Mouse (Mus musculus) limb, embryonic 15.5 days (tissue): ENCODE data around the gene Ergic2. TPM values are rescaled to one million over a fixed set of nuclear protein-coding genes. Genes with fewer than 3 reads are reported as not detected.

Experiments used
- ATAC-seq: fragments of 200-750 bp; cut with Nextera tagmentation; 2 replicates; pipeline ENCODE4 v1.8.0; 2017; ENCODE audit warnings: low read depth, moderate TSS enrichment; ENCODE audit not compliant: insufficient number of reproducible peaks, low FRiP score, low TSS enrichment
- H3K27ac ChIP-seq: fragments of 300-500 bp; sonication (generic); 2 replicates; pipeline ENCODE4 v1.5.1; 2015; ENCODE audit warnings: moderate library complexity, mild to moderate bottlenecking, inconsistent platforms
- H3K27me3 ChIP-seq: fragments of 300-500 bp; sonication (generic); 2 replicates; pipeline ENCODE4 v1.6.1; 2015; ENCODE audit warnings: inconsistent platforms
- H3K36me3 ChIP-seq: fragments of 300-500 bp; sonication (generic); 2 replicates; pipeline ENCODE4 v1.6.1; 2015; ENCODE audit warnings: inconsistent platforms
- H3K4me1 ChIP-seq: fragments of 300-500 bp; sonication (generic); 2 replicates; pipeline ENCODE4 v1.6.1; 2015; ENCODE audit warnings: inconsistent platforms
- H3K4me2 ChIP-seq: fragments of 300-500 bp; sonication (generic); 2 replicates; pipeline ENCODE4 v1.6.1; 2015; ENCODE audit warnings: mild to moderate bottlenecking, inconsistent platforms
- H3K4me3 ChIP-seq: fragments of 300-500 bp; sonication (generic); 2 replicates; pipeline ENCODE4 v1.5.1; 2015; ENCODE audit warnings: mild to moderate bottlenecking, inconsistent platforms
- H3K9ac ChIP-seq: fragments of 300-500 bp; sonication (generic); 2 replicates; pipeline ENCODE4 v1.6.1; 2015; ENCODE audit warnings: inconsistent platforms
- H3K9me3 ChIP-seq: fragments of 300-500 bp; sonication (generic); 2 replicates; pipeline ENCODE4 v1.6.1; 2016; ENCODE audit warnings: inconsistent platforms
- WGBS: fragments of 180-500 bp; shearing (Covaris S2); methylation state at CpG from one replicate; pipeline ENCODE4 v1.1.7; 2015; 5-methylcytosine and 5-hydroxymethylcytosine counted together
- polyA plus RNA-seq: library from polyadenylated mRNA; unstranded; fragments of >200 nt; fragmentation: Nextera tagmentation; extraction: Ambion mirVana; gene quantifications from 2 replicates; pipeline ENCODE4 v1.2.1, GENCODE M21; 2015

The Ergic2 gene
- polyA plus RNA-seq, 1 experiment from 2014 or later = 198 TPM

GRCm38 (mm10) chr6:148241685-148242084 lies 29.5 kb upstream of the Ergic2 start:
- WGBS = 92% methylated on average over 5 of the region's 5 CpGs
- no peaks in the 10 kb centered on the region for H3K27me3 ChIP-seq
- no peaks in the 10 kb centered on the region for H3K9me3 ChIP-seq
- no peaks in the 10 kb centered on the region for H3K4me1 ChIP-seq
- no peak overlapping the region for H3K4me2 ChIP-seq
- ATAC-seq = no peak
- H3K4me3 ChIP-seq = no peak overlapping the region
- no peak overlapping the region for H3K27ac ChIP-seq
- 0 out of 2 replicates have a peak, but pooled peaks cover 4% of the 10 kb centered on the region for H3K36me3 ChIP-seq
- no peak overlapping the region for H3K9ac ChIP-seq

DNA sequence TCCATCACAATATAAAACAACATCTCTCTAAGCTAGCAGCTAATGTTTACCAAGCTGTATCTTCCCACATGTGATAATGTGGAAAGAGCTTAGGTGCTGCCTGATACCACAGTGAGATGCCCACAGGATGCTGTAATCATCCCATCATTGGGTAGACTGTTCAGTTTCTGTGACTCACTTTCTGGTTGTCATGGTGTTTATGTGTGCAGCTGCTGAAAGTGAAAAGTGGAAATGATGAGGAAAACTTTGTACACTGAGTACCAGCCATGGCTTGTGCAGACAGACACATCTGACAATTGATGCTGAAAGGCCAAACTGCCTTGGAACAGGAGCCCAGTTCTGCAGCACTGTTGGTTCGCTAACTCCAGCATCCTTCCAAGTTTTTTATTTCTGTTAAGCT lies 27.1 kb upstream of the Ergic2 start:
- H3K27me3 ChIP-seq = no peaks in the 10 kb centered on the region
- no peak overlapping the region for H3K4me2 ChIP-seq
- 86% methylated on average over 1 of the region's 1 CpGs for WGBS
- H3K4me1 ChIP-seq = no peaks in the 10 kb centered on the region
- H3K9me3 ChIP-seq = no peaks in the 10 kb centered on the region
- H3K27ac ChIP-seq = no peak overlapping the region
- no peak for ATAC-seq
- no peak overlapping the region for H3K9ac ChIP-seq
- 0 out of 2 replicates have a peak, but pooled peaks cover 4% of the 10 kb centered on the region for H3K36me3 ChIP-seq
- H3K4me3 ChIP-seq = no peak overlapping the region

GRCm38 (mm10) chr6:148237453-148237852 lies 25.3 kb upstream of the Ergic2 start:
- no peaks in the 10 kb centered on the region for H3K9me3 ChIP-seq
- no peak overlapping the region for H3K9ac ChIP-seq
- no peak overlapping the region for H3K27ac ChIP-seq
- H3K4me1 ChIP-seq = no peaks in the 10 kb centered on the region
- H3K36me3 ChIP-seq = no peaks in the 10 kb centered on the region
- WGBS = 73% methylated on average over 5 of the region's 5 CpGs
- H3K27me3 ChIP-seq = no peaks in the 10 kb centered on the region
- no peak overlapping the region for H3K4me3 ChIP-seq
- H3K4me2 ChIP-seq = no peak overlapping the region
- ATAC-seq = no peak

DNA sequence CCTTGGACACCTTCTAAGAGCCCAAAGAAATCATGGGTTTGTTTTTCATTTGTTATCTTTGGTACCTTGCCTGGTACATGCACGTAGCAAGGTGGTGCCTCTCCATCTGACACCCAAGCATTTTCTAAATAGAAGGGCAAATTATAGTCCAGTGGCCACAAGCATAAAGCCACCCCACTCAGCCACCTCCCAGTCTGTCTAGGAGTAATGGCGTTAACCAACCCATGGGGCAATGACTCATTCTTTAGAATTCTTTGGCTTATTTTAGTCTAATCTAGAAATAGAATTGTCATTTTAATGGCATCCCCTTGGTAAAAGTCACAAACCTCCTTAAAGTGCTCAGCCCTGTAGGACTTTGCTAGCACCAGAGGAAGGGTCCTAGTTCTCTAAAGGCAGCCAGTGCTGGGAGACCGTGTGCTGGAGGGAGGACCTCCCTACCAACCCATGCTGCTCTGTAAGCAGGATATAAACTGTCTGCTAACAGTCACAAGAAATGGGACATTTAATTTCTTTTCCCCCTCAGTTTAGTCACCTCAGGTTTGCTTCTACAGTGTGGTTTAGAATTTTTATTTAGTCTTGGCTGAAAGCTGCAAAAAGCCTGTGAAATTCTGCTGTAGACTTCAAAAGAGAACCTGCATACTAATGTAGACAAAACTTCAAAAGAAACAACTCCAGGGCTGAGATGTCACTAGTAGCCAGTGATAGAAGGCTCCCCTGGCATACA lies 22.1 kb upstream of the Ergic2 start:
- no peak overlapping the region for H3K9ac ChIP-seq
- ATAC-seq = no peak
- H3K27me3 ChIP-seq = no peaks in the 10 kb centered on the region
- H3K4me3 ChIP-seq = no peak overlapping the region
- H3K36me3 ChIP-seq = no peaks in the 10 kb centered on the region
- no peaks in the 10 kb centered on the region for H3K9me3 ChIP-seq
- no peak overlapping the region for H3K27ac ChIP-seq
- H3K4me2 ChIP-seq = no peak overlapping the region
- no peaks in the 10 kb centered on the region for H3K4me1 ChIP-seq
- 66% methylated on average over 3 of the region's 3 CpGs for WGBS

DNA sequence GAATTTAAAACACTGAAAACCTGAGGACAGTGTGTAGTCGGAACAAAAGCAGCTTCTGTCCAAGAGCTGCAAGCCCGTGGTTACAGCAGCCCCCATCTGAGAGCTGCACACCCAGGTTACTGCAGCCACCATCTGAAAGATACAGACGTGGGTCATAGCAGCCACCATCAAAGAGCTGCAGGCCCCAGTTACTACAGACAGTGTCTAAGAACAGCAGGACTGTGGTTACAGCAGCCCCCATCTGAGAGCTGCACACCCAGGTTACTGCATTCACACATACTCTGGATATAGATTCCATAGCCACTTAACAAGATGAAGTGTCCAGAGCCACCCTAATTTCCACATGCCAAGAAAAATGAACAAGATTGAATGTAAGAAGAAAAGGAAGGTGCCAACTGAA lies 15.4 kb upstream of the Ergic2 start:
- no peak overlapping the region for H3K4me2 ChIP-seq
- 58% methylated on average over 3 of the region's 3 CpGs for WGBS

GRCm38 (mm10) chr6:148222686-148223085 lies 10.5 kb upstream of the Ergic2 start:
- H3K4me1 ChIP-seq = peaks cover 4% of the 10 kb centered on the region; the same call in 1 of the 2 replicates
- no peaks in the 10 kb centered on the region for H3K27me3 ChIP-seq
- H3K4me3 ChIP-seq = no peak overlapping the region
- no peak for ATAC-seq
- H3K27ac ChIP-seq = no peak overlapping the region
- H3K4me2 ChIP-seq = no peak overlapping the region
- WGBS = 29% methylated on average over 2 of the region's 2 CpGs
- no peaks in the 10 kb centered on the region for H3K36me3 ChIP-seq
- H3K9ac ChIP-seq = no peak overlapping the region
- no peaks in the 10 kb centered on the region for H3K9me3 ChIP-seq

More for the DNA sequence above, 15.4 kb upstream of the Ergic2 start:
- H3K4me3 ChIP-seq = no peak overlapping the region
- no peak overlapping the region for H3K9ac ChIP-seq
- no peak overlapping the region for H3K27ac ChIP-seq
- H3K36me3 ChIP-seq = no peaks in the 10 kb centered on the region
- peaks cover 2% of the 10 kb centered on the region; the same call in 1 of the 2 replicates for H3K4me1 ChIP-seq
- no peaks in the 10 kb centered on the region for H3K9me3 ChIP-seq
- no peaks in the 10 kb centered on the region for H3K27me3 ChIP-seq
- ATAC-seq = no peak

- Histone ChIP-seq H3K9me3 (no peaks in the 10 kb centered on the region), H3K4me2 (no peak overlapping the region), H3K27me3 (no peaks in the 10 kb centered on the region), H3K9ac (no peak overlapping the region), H3K4me3 (no peak overlapping the region), H3K27ac (no peak overlapping the region), H3K4me1 (peaks cover 4% of the 10 kb centered on the region; the same call in 1 of the 2 replicates), H3K36me3 (no peaks in the 10 kb centered on the region)
- WGBS = 84% methylated on average over 2 of the region's 2 CpGs
- no peak for ATAC-seq
These were observed 6.3 kb upstream of the Ergic2 start for GRCm38 (mm10) chr6:148218235-148219076.

DNA sequence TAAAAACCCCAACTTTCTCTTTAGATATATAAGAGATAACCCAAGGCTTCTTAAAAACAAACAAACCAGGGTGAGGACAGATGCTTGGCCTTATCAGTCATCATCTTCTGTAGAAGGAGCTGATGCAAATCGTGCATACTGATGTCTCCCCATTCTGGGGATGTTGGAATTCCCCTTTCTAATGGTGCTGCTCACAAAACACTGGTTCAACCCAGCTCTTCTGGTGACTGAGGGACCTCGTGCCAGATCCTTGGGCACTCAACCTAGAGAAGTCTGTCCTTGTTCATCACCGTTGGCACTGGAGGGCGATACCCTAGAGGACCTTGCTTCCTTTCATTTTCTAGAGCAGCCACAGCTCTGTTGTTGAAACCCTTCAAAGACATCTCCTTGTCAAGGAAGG lies 4.6 kb upstream of the Ergic2 start:
- WGBS = 87% methylated on average over 4 of the region's 4 CpGs
- Histone ChIP-seq H3K4me3 (no peak overlapping the region), H3K4me1 (peaks cover 3% of the 10 kb centered on the region; the same call in 1 of the 2 replicates), H3K36me3 (no peaks in the 10 kb centered on the region), H3K9ac (no peak overlapping the region), H3K27me3 (no peaks in the 10 kb centered on the region), H3K9me3 (no peaks in the 10 kb centered on the region), H3K4me2 (no peak overlapping the region), H3K27ac (no peak overlapping the region)
- no peak for ATAC-seq

DNA sequence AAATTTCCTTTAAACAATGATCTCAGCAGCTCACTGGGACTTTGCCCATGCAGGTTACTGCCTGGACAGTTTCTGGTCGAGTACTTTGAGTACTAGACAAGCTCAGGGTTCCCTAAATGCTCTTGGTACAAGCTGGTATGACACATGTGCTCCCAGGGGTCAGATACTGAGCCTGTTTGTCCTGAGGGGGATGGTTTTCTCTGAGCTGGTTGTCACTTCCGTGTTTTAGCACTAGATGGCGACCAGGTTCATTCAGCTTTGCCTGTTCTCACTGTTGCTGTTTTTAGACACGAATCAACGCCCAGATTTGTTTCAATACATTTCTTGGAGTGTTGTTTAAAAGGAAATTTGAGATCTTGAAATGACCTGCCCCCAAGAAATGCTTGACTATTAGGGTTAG lies 2.6 kb upstream of the Ergic2 start:
- H3K9ac ChIP-seq = no peak overlapping the region

GRCm38 (mm10) chr6:148211391-148211876 lies 740 bp downstream of the Ergic2 start:
- Histone ChIP-seq H3K9ac (peak overlapping the region; percentile 96), H3K27me3 (no peaks in the 10 kb centered on the region), H3K9me3 (no peaks in the 10 kb centered on the region), H3K4me3 (peak overlapping the region; percentile 86), H3K36me3 (no peaks in the 10 kb centered on the region), H3K27ac (peak overlapping the region; percentile 88), H3K4me1 (peaks cover 8% of the 10 kb centered on the region; the same call in 1 of the 2 replicates), H3K4me2 (peak overlapping the region; percentile 61)
- peak; percentile 5; the same call in 1 of the 2 replicates for ATAC-seq
- under 1% methylated on average over 51 of the region's 51 CpGs for WGBS

More for the DNA sequence above, 2.6 kb upstream of the Ergic2 start:
- Histone ChIP-seq H3K27me3 (no peaks in the 10 kb centered on the region), H3K4me3 (no peak overlapping the region), H3K27ac (no peak overlapping the region), H3K9me3 (no peaks in the 10 kb centered on the region), H3K4me2 (no peak overlapping the region), H3K4me1 (peaks cover 8% of the 10 kb centered on the region; the same call in 1 of the 2 replicates), H3K36me3 (no peaks in the 10 kb centered on the region)
- 3% methylated on average over 5 of the region's 5 CpGs for WGBS
- ATAC-seq = no peak

- Histone ChIP-seq H3K4me2 (no peak overlapping the region), H3K4me3 (no peak overlapping the region), H3K27ac (no peak overlapping the region), H3K27me3 (no peaks in the 10 kb centered on the region), H3K9me3 (no peaks in the 10 kb centered on the region), H3K4me1 (peaks cover 5% of the 10 kb centered on the region; the same call in 1 of the 2 replicates), H3K36me3 (peaks cover 16% of the 10 kb centered on the region), H3K9ac (no peak overlapping the region)
- WGBS = 66% methylated on average over 1 of the region's 1 CpGs
- ATAC-seq = no peak
These were observed 4.7 kb downstream of the Ergic2 start for GRCm38 (mm10) chr6:148207522-148207921.

GRCm38 (mm10) chr6:148205134-148205533 lies 7.0 kb downstream of the Ergic2 start:
- H3K27me3 ChIP-seq = no peaks in the 10 kb centered on the region
- no peak for ATAC-seq
- H3K4me1 ChIP-seq = peaks cover under 1% of the 10 kb centered on the region; the same call in 1 of the 2 replicates
- WGBS = 71% methylated on average over 1 of the region's 1 CpGs
- no peak overlapping the region for H3K4me3 ChIP-seq
- no peak overlapping the region for H3K27ac ChIP-seq
- no peaks in the 10 kb centered on the region for H3K9me3 ChIP-seq
- no peak overlapping the region for H3K9ac ChIP-seq
- H3K4me2 ChIP-seq = no peak overlapping the region
- peaks cover 31% of the 10 kb centered on the region for H3K36me3 ChIP-seq
